Mouse (Mus musculus): ENCODE results near the gene Pdk3.

GRCm38 (mm10) chrX:93789562-93789961, 42.4 kb downstream of the Pdk3 start:
- TF ChIP-seq CTCF (IDR thresholded peaks at IDR 0.05; ENCODE audit: low read depth, low read length), result no peak
- TF ChIP-seq POLR2A (IDR thresholded peaks at IDR 0.05; ENCODE audit: extremely low read depth, insufficient read depth, low read length), result no peak
